Mouse (Mus musculus) adrenal gland, postnatal 0 days (tissue): ENCODE results near the gene Gm21900. TPM values are rescaled to one million over a fixed set of nuclear protein-coding genes. Genes with fewer than 3 reads are reported as not detected.

Experiments used
- polyA plus RNA-seq: library from polyadenylated mRNA; unstranded; fragments of >200 nt; fragmentation: Nextera tagmentation; extraction: Ambion mirVana; gene quantifications from 2 replicates; pipeline ENCODE4 v1.2.1, GENCODE M21; 2015

The Gm21900 gene
- polyA plus RNA-seq: not detected in 2 replicates

GRCm38 (mm10) chrY:10616061-10616460 is at the start of gene Gm21900:
Gene Gm21900 (plus strand): TSS chrY:10616361.

Other genes starting within 250 kb of the Gm21900 start
- gene Gm28510, start 203.6 kb upstream of the Gm21900 start, polyA plus RNA-seq: not detected in 2 replicates
- not detected in 2 replicates for gene Gm20737, start 80.3 kb upstream of the Gm21900 start, polyA plus RNA-seq
- not detected in 2 replicates for gene Gm21775, start 62.9 kb upstream of the Gm21900 start, polyA plus RNA-seq
- gene Gm20777, start 136.1 kb downstream of the Gm21900 start, polyA plus RNA-seq: not detected in 2 replicates